Mouse (Mus musculus) midbrain, embryonic 15.5 days (tissue): ENCODE results near the gene Rrn3. TPM values are rescaled to one million over a fixed set of nuclear protein-coding genes. Genes with fewer than 3 reads are reported as not detected.

Source experiments
- ATAC-seq: fragments of 200-750 bp; cut with Nextera tagmentation; replicated peaks from 2 replicates; pipeline ENCODE4 v1.8.0; 2017; ENCODE audit warnings: moderate TSS enrichment
- H3K27ac ChIP-seq: fragments of 300-500 bp; sonication (generic); 2 replicates; pipeline ENCODE4 v1.5.1; 2015; ENCODE audit warnings: mild to moderate bottlenecking, inconsistent platforms
- H3K27me3 ChIP-seq: fragments of 300-500 bp; sonication (generic); replicated peaks from 2 replicates; pipeline ENCODE4 v1.6.1; 2015; ENCODE audit warnings: inconsistent platforms
- H3K36me3 ChIP-seq: fragments of 300-500 bp; sonication (generic); replicated peaks from 2 replicates; pipeline ENCODE4 v1.6.1; 2015; ENCODE audit warnings: inconsistent platforms
- H3K4me1 ChIP-seq: fragments of 300-500 bp; sonication (generic); 2 replicates; pipeline ENCODE4 v1.6.1; 2015; ENCODE audit warnings: inconsistent platforms
- H3K4me2 ChIP-seq: fragments of 300-500 bp; sonication (generic); 2 replicates; pipeline ENCODE4 v1.6.1; 2015; ENCODE audit warnings: inconsistent platforms, mild to moderate bottlenecking, moderate library complexity
- H3K4me3 ChIP-seq: fragments of 300-500 bp; sonication (generic); 2 replicates; pipeline ENCODE4 v1.5.1; 2015; ENCODE audit warnings: mild to moderate bottlenecking, inconsistent platforms
- H3K9ac ChIP-seq: fragments of 300-500 bp; sonication (generic); 2 replicates; pipeline ENCODE4 v1.6.1; 2015; ENCODE audit warnings: mild to moderate bottlenecking, inconsistent platforms
- H3K9me3 ChIP-seq: fragments of 300-500 bp; sonication (generic); 2 replicates; pipeline ENCODE4 v1.6.1; 2016; ENCODE audit warnings: inconsistent platforms
- WGBS: fragments of 180-500 bp; shearing (Covaris S2); methylation state at CpG from one replicate; pipeline ENCODE4 v1.1.7; 2015; ENCODE audit warnings: mixed read lengths; 5-methylcytosine and 5-hydroxymethylcytosine counted together
- microRNA-seq: library from miRNA; unstranded; fragments of <30 nt; microRNA quantifications from one replicate; pipeline ENCODE4, GENCODE M21; 2016
- polyA plus RNA-seq: library from polyadenylated mRNA; unstranded; fragments of >200 nt; fragmentation: Nextera tagmentation; extraction: Ambion mirVana; gene quantifications from 2 replicates; pipeline ENCODE4 v1.2.1, GENCODE M21; 2015

Rrn3 gene
- polyA plus RNA-seq, 1 experiment from 2014 or later = 103 TPM

DNA sequence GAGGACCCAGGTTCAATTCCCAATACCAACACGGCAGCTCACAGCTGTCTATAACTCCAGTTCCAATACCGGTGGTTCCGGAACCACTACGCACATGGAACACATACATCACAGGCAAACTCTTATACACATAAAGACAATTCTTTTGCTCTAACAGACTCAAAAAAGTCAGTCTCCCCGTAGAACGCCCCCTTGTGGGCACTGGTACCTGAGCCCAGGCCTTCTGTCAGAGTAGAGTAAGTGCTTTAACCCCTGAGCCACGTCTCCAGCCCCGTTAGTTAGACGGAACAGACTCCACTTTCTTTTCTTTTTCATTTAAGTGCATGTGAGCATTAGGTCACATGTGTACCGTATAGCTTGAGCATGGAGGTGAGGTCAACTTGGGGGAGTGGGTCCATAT is 49.9 kb downstream of the Rrn3 start:
- H3K4me1 ChIP-seq = no peaks in the 10 kb centered on the region
- no peaks in the 10 kb centered on the region for H3K27me3 ChIP-seq
- WGBS = 90% methylated on average over 10 of the region's 10 CpGs
- H3K9ac ChIP-seq = no peak overlapping the region
- no peak overlapping the region for H3K27ac ChIP-seq
- no peak overlapping the region for H3K4me2 ChIP-seq
- ATAC-seq = no peak
- no peaks in the 10 kb centered on the region for H3K9me3 ChIP-seq
- no peak overlapping the region for H3K4me3 ChIP-seq
- peaks cover 69% of the 10 kb centered on the region for H3K36me3 ChIP-seq

DNA sequence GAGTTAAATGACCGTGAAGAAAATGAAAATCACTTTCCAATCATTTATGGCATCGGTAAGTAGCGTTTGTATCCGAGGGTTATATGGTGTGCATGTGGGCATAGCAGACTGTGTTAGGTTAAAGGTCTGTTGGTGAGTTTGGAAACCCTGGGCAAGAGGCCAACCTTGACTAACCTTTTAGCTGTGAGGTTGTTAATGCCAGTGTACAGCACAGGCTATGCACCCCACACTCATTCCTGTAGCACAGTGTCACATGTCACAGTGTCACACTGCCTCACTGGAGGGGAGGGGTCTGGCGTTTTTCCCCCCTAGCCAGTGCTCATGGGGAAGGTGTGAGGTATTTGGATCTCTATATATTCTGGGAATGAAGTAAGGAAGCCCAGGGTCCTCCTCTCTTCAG is 51.1 kb downstream of the Rrn3 start:
- Histone ChIP-seq H3K36me3 (peaks cover 81% of the 10 kb centered on the region), H3K27ac (no peak overlapping the region), H3K9me3 (no peaks in the 10 kb centered on the region), H3K27me3 (no peaks in the 10 kb centered on the region), H3K4me3 (no peak overlapping the region), H3K9ac (no peak overlapping the region), H3K4me2 (no peak overlapping the region), H3K4me1 (no peaks in the 10 kb centered on the region)
- WGBS = 89% methylated on average over 5 of the region's 5 CpGs
- ATAC-seq = no peak

DNA sequence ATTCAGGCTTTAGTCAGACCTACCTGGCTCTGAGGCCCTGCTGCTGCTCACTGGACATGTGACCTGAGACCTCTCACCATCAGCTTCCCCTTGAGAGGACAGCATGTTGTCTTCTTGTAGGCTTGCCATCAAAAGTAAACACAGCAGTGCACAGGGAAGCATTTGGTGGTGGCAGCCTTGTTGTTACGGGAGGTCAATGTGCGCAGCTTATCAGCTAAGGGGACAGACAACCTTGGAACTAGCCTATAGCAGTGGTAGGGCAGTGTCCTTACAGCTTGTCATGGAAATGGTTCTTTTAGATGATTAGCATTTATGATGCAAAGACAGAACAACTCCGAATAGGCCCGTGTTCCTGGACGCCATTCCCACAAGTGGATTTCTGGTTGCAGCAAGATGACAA is 53.9 kb downstream of the Rrn3 start:
- peaks cover 77% of the 10 kb centered on the region for H3K36me3 ChIP-seq
- 93% methylated on average over 5 of the region's 5 CpGs for WGBS
- ATAC-seq = no peak

DNA sequence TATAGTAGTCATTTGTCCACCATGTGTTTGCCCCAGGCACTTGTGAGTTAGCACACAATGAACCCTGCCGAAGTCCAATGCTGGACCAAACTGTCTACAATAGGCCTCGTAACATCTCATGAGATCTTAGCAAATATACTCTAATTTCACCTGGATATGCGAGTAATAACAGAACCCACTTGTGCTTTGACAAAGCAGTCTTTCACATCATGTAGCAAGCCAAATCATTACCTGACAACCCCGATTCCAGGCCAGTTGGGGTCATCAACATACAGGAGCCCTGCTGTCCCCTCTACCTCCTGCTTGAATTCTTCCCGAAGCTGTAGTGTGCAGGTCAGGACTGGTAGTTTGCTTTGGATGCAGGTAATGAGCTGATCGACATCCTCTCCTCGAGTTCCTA is 59.5 kb downstream of the Rrn3 start:
- WGBS = 93% methylated on average over 7 of the region's 7 CpGs
- Histone ChIP-seq H3K27ac (no peak overlapping the region), H3K4me1 (no peaks in the 10 kb centered on the region), H3K36me3 (peaks cover 49% of the 10 kb centered on the region), H3K27me3 (no peaks in the 10 kb centered on the region), H3K9ac (no peak overlapping the region), H3K9me3 (no peaks in the 10 kb centered on the region), H3K4me2 (no peak overlapping the region), H3K4me3 (no peak overlapping the region)
- ATAC-seq = no peak

More for the DNA sequence above, 53.9 kb downstream of the Rrn3 start:
- no peak overlapping the region for H3K4me3 ChIP-seq
- no peaks in the 10 kb centered on the region for H3K27me3 ChIP-seq
- no peaks in the 10 kb centered on the region for H3K4me1 ChIP-seq
- no peak overlapping the region for H3K4me2 ChIP-seq
- no peak overlapping the region for H3K27ac ChIP-seq
- no peak overlapping the region for H3K9ac ChIP-seq
- H3K9me3 ChIP-seq = no peaks in the 10 kb centered on the region

DNA sequence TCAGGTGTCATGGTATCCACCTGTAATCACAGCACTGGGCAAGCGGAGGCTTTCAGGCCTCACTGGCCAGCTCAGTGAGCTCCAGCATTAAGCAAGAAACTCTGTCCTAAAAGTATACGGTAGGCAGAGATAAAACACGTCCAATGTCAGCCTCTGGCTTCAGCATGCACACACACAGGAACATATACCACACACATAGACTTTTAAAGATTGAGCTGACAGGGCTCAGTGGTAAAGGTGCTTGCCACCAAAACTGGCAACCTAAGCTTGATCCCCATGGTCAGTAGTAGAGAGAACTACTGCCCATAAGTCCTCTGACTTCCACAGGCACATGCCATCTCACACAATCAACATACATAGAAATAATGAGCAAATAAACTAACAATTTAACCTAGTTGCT is 60.4 kb downstream of the Rrn3 start:
- Histone ChIP-seq H3K36me3 (peaks cover 44% of the 10 kb centered on the region; the same call in 1 of the 2 replicates), H3K27me3 (no peaks in the 10 kb centered on the region), H3K4me2 (no peak overlapping the region), H3K9ac (no peak overlapping the region), H3K27ac (no peak overlapping the region), H3K4me3 (no peak overlapping the region), H3K4me1 (no peaks in the 10 kb centered on the region), H3K9me3 (no peaks in the 10 kb centered on the region)
- ATAC-seq = no peak
- WGBS = 97% methylated on average over 3 of the region's 3 CpGs

DNA sequence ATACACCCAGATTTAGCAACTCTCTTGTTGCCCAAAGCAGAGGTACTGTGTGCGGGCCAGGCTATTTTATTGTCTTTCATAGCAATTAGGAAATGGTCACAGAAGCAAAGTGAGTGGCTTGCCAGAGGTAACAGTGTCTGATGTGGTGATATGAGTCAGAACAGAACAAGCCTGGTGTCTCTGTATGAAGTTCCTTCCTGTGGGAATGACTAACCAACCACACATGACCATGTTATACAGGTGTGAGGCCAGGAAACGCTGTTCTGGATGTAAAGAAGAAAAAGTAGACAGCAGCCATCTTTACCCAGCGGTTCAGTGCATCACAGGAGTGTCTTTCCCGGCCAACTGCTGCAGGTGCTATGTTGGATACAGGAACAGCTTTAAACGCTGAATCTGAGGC is 64.5 kb downstream of the Rrn3 start:
- Histone ChIP-seq H3K9ac (no peak overlapping the region), H3K27ac (no peak overlapping the region), H3K9me3 (no peaks in the 10 kb centered on the region), H3K4me1 (no peaks in the 10 kb centered on the region), H3K4me2 (no peak overlapping the region), H3K36me3 (peaks cover 19% of the 10 kb centered on the region; the same call in 1 of the 2 replicates), H3K4me3 (no peak overlapping the region), H3K27me3 (no peaks in the 10 kb centered on the region)
- no peak for ATAC-seq
- 97% methylated on average over 5 of the region's 5 CpGs for WGBS

DNA sequence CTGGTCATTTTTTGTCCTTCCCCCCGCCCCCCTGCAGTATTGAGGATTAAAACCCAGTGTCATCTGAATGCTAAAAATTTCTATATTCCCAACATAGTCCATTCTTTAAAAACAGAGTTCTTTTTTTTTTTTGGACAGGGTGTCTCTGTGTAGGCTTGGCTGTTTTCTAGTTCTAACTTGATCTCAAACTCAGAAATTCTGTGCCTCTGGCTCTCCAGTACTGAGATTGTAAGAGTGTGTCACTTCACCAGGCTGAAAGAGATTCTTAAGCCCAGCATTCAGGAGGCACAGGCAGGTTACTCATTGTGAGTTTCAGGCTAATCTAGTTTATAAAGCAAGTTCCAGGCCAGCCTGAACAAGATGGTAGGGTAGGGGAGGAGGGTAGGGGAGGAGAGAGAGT is 66.2 kb downstream of the Rrn3 start:
- Histone ChIP-seq H3K4me2 (no peak overlapping the region), H3K27me3 (no peaks in the 10 kb centered on the region), H3K4me3 (no peak overlapping the region), H3K9ac (no peak overlapping the region), H3K27ac (no peak overlapping the region), H3K36me3 (peaks cover 19% of the 10 kb centered on the region; the same call in 1 of the 2 replicates), H3K4me1 (no peaks in the 10 kb centered on the region), H3K9me3 (no peaks in the 10 kb centered on the region)
- ATAC-seq = no peak
- 85% methylated on average over 1 of the region's 1 CpGs for WGBS

DNA sequence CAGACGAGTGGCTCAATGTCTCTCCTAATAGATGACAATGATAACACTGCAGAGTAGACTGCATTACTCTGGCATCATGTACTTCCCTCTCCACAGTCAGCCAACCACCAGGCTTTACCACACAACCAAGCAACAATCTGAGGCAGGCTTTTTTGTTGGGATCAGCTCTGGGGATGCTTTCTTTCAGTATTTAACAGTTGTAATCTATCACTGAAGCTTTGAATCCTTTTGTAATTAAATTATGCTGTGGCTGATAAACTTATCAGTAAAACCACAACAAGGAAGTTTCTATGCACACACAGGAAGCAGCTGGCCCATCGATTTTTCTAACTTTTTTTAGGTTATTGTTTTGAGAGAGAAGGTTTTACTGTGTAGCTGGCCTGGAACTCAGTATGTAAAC is 67.8 kb downstream of the Rrn3 start:
- no peaks in the 10 kb centered on the region for H3K27me3 ChIP-seq
- H3K36me3 ChIP-seq = peaks cover 18% of the 10 kb centered on the region; the same call in 1 of the 2 replicates
- H3K27ac ChIP-seq = no peak overlapping the region
- no peaks in the 10 kb centered on the region for H3K9me3 ChIP-seq
- no peak overlapping the region for H3K4me3 ChIP-seq
- WGBS = 85% methylated on average over 2 of the region's 2 CpGs
- H3K4me2 ChIP-seq = no peak overlapping the region
- no peaks in the 10 kb centered on the region for H3K4me1 ChIP-seq
- H3K9ac ChIP-seq = no peak overlapping the region
- no peak for ATAC-seq

DNA sequence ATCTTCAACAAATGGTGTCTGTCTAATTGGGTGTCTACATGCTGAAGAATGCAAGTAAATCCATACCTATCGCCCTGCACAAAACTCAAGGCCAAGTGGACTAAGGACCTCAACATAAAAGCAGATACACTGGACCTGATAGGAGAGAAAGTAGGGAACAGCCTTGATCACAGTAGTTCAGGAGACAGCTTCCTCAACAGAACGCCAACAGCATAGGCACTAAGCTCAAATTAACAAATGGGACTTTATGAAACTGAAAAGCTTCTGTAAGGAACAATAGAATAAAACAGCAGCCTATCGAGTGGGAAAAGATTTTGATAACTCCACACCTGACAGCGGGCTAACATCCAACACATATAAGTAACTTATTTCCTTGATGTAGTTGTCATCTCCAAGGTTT is 70.9 kb downstream of the Rrn3 start:
- WGBS = 96% methylated on average over 4 of the region's 4 CpGs
- H3K27me3 ChIP-seq = no peaks in the 10 kb centered on the region
- H3K9ac ChIP-seq = no peak overlapping the region
- no peak overlapping the region for H3K27ac ChIP-seq
- no peaks in the 10 kb centered on the region for H3K9me3 ChIP-seq
- H3K36me3 ChIP-seq = peaks cover 25% of the 10 kb centered on the region; the same call in 1 of the 2 replicates
- H3K4me2 ChIP-seq = no peak overlapping the region
- no peaks in the 10 kb centered on the region for H3K4me1 ChIP-seq
- H3K4me3 ChIP-seq = no peak overlapping the region
- no peak for ATAC-seq

DNA sequence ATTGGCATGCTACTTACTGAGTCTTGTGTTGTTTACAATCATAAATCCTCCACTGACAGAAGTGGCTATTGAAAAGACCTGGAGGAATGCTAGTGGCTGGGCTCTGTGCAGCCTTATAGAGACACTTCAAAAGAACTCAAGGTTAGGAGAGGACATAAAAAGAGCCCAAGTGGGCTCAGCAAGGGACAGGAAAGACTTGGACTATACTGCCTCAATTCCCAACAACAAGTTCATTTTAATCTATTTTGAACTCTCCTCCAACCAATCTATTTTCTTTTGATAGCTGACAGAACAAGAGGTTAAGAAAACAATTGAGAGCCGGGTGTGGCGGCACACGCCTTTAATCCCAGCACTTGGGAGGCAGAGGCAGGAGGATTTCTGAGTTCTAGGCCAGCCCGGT is 73.4 kb downstream of the Rrn3 start:
- ATAC-seq = no peak
- peaks cover 25% of the 10 kb centered on the region; the same call in 1 of the 2 replicates for H3K36me3 ChIP-seq
- H3K27ac ChIP-seq = no peak overlapping the region
- no peak overlapping the region for H3K4me2 ChIP-seq
- 94% methylated on average over 4 of the region's 4 CpGs for WGBS
- no peaks in the 10 kb centered on the region for H3K4me1 ChIP-seq
- H3K4me3 ChIP-seq = no peak overlapping the region
- H3K9me3 ChIP-seq = no peaks in the 10 kb centered on the region
- no peaks in the 10 kb centered on the region for H3K27me3 ChIP-seq
- no peak overlapping the region for H3K9ac ChIP-seq

Small RNAs within 50 kb of the gene (microRNA-seq; reads per million reads assigned to microRNA genes)
- gene Gm27734 = not detected

Other genes with a start within 250 kb of the Rrn3 start
- gene Parn, start 112.5 kb upstream of the Rrn3 start, polyA plus RNA-seq = 30.2 and 31.2 TPM in 2 replicates
- 54.9 and 56.4 TPM in 2 replicates for gene Bfar, start 108.8 kb upstream of the Rrn3 start, polyA plus RNA-seq
- gene 3110001I22Rik, start 108.8 kb upstream of the Rrn3 start, polyA plus RNA-seq = 6.5 and 7.4 TPM in 2 replicates
- gene Pla2g10, start 49.7 kb upstream of the Rrn3 start, polyA plus RNA-seq = 0.39 and 0.42 TPM in 2 replicates
- 191 and 208 TPM in 2 replicates for gene Ntan1, start 38.1 kb downstream of the Rrn3 start, polyA plus RNA-seq
- gene Pdxdc1, start 122.4 kb downstream of the Rrn3 start, polyA plus RNA-seq = 75.4 and 79.8 TPM in 2 replicates
- gene Mpv17l, start 122.5 kb downstream of the Rrn3 start, polyA plus RNA-seq = 25.5 and 28.4 TPM in 2 replicates
- 194 and 201 TPM in 2 replicates for gene 2900011O08Rik, start 205.9 kb downstream of the Rrn3 start, polyA plus RNA-seq
- gene Ifitm7, start 206.2 kb downstream of the Rrn3 start, polyA plus RNA-seq = 1.3 and 1.5 TPM in 2 replicates